Mouse (Mus musculus) midbrain, embryonic 14.5 days (tissue): ENCODE data around the gene Ranbp1. TPM values are rescaled to one million over a fixed set of nuclear protein-coding genes. Genes with fewer than 3 reads are reported as not detected.
A peak's percentile ranks its signal among the peaks of the same experiment; 100 is the strongest.
"Not testable (repeated sequence)": the region's sequence is repeated elsewhere in the genome, so short reads cannot be mapped to it uniquely, and the experiment has no call there.

Source experiments
- ATAC-seq: fragments of 200-750 bp; cut with Nextera tagmentation; 2 replicates; pipeline ENCODE4 v1.8.0; 2017; ENCODE audit warnings: moderate number of reproducible peaks, moderate library complexity; ENCODE audit not compliant: low FRiP score, low TSS enrichment
- DNase-seq: peaks from one replicate; pipeline ENCODE4 v3.0.0-alpha.2; 2015
- H3K27ac ChIP-seq: fragments of 300-500 bp; sonication (generic); replicated peaks from 2 replicates; pipeline ENCODE4 v1.5.1; 2014; ENCODE audit warnings: mild to moderate bottlenecking, low read depth, low read length, moderate library complexity
- H3K27me3 ChIP-seq: fragments of 300-500 bp; sonication (generic); 2 replicates; pipeline ENCODE4 v1.6.1; 2014; ENCODE audit warnings: low read length, control low read depth, mixed read lengths; ENCODE audit not compliant: control insufficient read depth, insufficient read depth
- H3K36me3 ChIP-seq: fragments of 300-500 bp; sonication (generic); 2 replicates; pipeline ENCODE4 v1.6.1; 2014; ENCODE audit warnings: low read length, control low read depth; ENCODE audit not compliant: control insufficient read depth, insufficient read depth
- H3K4me1 ChIP-seq: fragments of 300-500 bp; sonication (generic); 2 replicates; pipeline ENCODE4 v1.6.1; 2014; ENCODE audit warnings: mild to moderate bottlenecking, antibody characterized with exemption, low read length, control low read depth; ENCODE audit not compliant: control insufficient read depth, insufficient read depth
- H3K4me2 ChIP-seq: fragments of 300-500 bp; sonication (generic); 2 replicates; pipeline ENCODE4 v1.6.1; 2014; ENCODE audit warnings: mild to moderate bottlenecking, low read length, moderate library complexity
- H3K4me3 ChIP-seq: fragments of 300-500 bp; sonication (generic); replicated peaks from 2 replicates; pipeline ENCODE4 v1.5.1; 2014; ENCODE audit warnings: low read depth, low read length
- H3K9ac ChIP-seq: fragments of 300-500 bp; sonication (generic); replicated peaks from 2 replicates; pipeline ENCODE4 v1.6.1; 2014; ENCODE audit warnings: mild to moderate bottlenecking, low read length, moderate library complexity
- H3K9me3 ChIP-seq: fragments of 300-500 bp; sonication (generic); 2 replicates; pipeline ENCODE4 v1.6.1; 2016; ENCODE audit warnings: low read length, control low read depth, mixed read lengths; ENCODE audit not compliant: control insufficient read depth
- WGBS: fragments of 180-500 bp; shearing (Covaris S2); extraction: QIAGEN DNeasy Blood & Tissue Kit; methylation state at CpG from one replicate; pipeline ENCODE4 v1.1.7; 2014; 5-methylcytosine and 5-hydroxymethylcytosine counted together
- polyA plus RNA-seq: library from polyadenylated mRNA; unstranded; fragments of >200 nt; fragmentation: Nextera tagmentation; extraction: Ambion mirVana; gene quantifications from 2 replicates; pipeline ENCODE4 v1.2.1, GENCODE M21; 2014

Gene Ranbp1
- polyA plus RNA-seq, result 451 and 457 TPM in 2 replicates

GRCm38 (mm10) chr16:18248433-18249363 is at the start of gene Ranbp1, which contains the start of gene Trmt2a:
TSS of gene Ranbp1 (minus strand) at chr16:18248732.
TSS of gene Trmt2a (plus strand) at chr16:18248679.
- under 1% methylated on average over 101 of the region's 102 CpGs for WGBS
- Histone ChIP-seq H3K9ac (peak within 1 kb of the TSS; percentile 90), H3K27ac (peak within 1 kb of the TSS; percentile 92), H3K4me1 (peaks cover 34% of the 10 kb centered on the region), H3K27me3 (no peaks in the 10 kb centered on the region), H3K4me2 (peak within 1 kb of the TSS; percentile 95), H3K4me3 (peak within 1 kb of the TSS; percentile 88), H3K9me3 (no peaks in the 10 kb centered on the region), H3K36me3 (peaks cover 70% of the 10 kb centered on the region)
- ATAC-seq (peak; percentile 95), DNase-seq (peak; percentile 99)

GRCm38 (mm10) chr16:18289614-18290013 is 41.1 kb upstream of the Ranbp1 start:
- 5% methylated on average over 9 of the region's 10 CpGs for WGBS

GRCm38 (mm10) chr16:18289067-18289588 is 40.6 kb upstream of the Ranbp1 start, which contains the start of gene Dgcr8:
TSS of gene Dgcr8 (minus strand) at chr16:18289246.
- peak; percentile 100 for ATAC-seq
- DNase-seq, result peak; percentile 100
- WGBS, result under 1% methylated on average over 70 of the region's 71 CpGs

More at GRCm38 (mm10) chr16:18289614-18290013, 41.1 kb upstream of the Ranbp1 start:
- ATAC-seq, DNase-seq, H3K36me3 ChIP-seq, H3K27me3 ChIP-seq, H3K9me3 ChIP-seq: not testable (repeated sequence)
- H3K4me3 ChIP-seq, result peak overlapping the region; percentile 75
- peaks cover 21% of the 10 kb centered on the region for H3K4me1 ChIP-seq
- 0 out of 2 replicates have a peak overlapping the region, but pooled peaks have one; percentile 32 for H3K27ac ChIP-seq
- H3K4me2 ChIP-seq, result peak overlapping the region; percentile 48
- peak overlapping the region; percentile 90; the same call in 1 of the 2 replicates for H3K9ac ChIP-seq

GRCm38 (mm10) chr16:18288581-18289061 is 40.1 kb upstream of the Ranbp1 start:
- Histone ChIP-seq H3K4me1 (peaks cover 21% of the 10 kb centered on the region), H3K4me3 (peak overlapping the region; percentile 75), H3K27me3 (no peaks in the 10 kb centered on the region), H3K9me3 (no peaks in the 10 kb centered on the region), H3K36me3 (peaks cover 9% of the 10 kb centered on the region), H3K4me2 (peak overlapping the region; percentile 98), H3K9ac (peak overlapping the region; percentile 90), H3K27ac (peak overlapping the region; percentile 88)
- under 1% methylated on average over 31 of the region's 31 CpGs for WGBS
- DNase-seq (no peak), ATAC-seq (peak; percentile 75)

More at GRCm38 (mm10) chr16:18289067-18289588, 40.6 kb upstream of the Ranbp1 start, which contains the start of gene Dgcr8:
- Histone ChIP-seq H3K4me2 (peak within 1 kb of the TSS; percentile 98), H3K27me3 (no peaks in the 10 kb centered on the region), H3K27ac (peak within 1 kb of the TSS; percentile 88), H3K36me3 (peaks cover 4% of the 10 kb centered on the region), H3K4me1 (peaks cover 21% of the 10 kb centered on the region), H3K4me3 (peak within 1 kb of the TSS; percentile 75), H3K9me3 (no peaks in the 10 kb centered on the region), H3K9ac (peak within 1 kb of the TSS; percentile 90)

- Histone ChIP-seq H3K9ac (peak overlapping the region; percentile 90), H3K4me3 (peak overlapping the region; percentile 75), H3K36me3 (peaks cover 14% of the 10 kb centered on the region), H3K9me3 (no peaks in the 10 kb centered on the region), H3K4me1 (peaks cover 21% of the 10 kb centered on the region), H3K27me3 (no peaks in the 10 kb centered on the region), H3K4me2 (peak overlapping the region; percentile 98), H3K27ac (peak overlapping the region; percentile 88; the same call in 1 of the 2 replicates)
- DNase-seq (peak; percentile 15), ATAC-seq (no peak)
- WGBS, result 3% methylated on average over 4 of the region's 4 CpGs
These were observed 39.6 kb upstream of the Ranbp1 start for GRCm38 (mm10) chr16:18288166-18288565.

- H3K27ac ChIP-seq, result no peak overlapping the region
- H3K4me1 ChIP-seq, result no peaks in the 10 kb centered on the region
- WGBS, result 61% methylated on average over 2 of the region's 2 CpGs
- DNase-seq (no peak), ATAC-seq (no peak)
- H3K27me3 ChIP-seq, result no peaks in the 10 kb centered on the region
- H3K9ac ChIP-seq, result no peak overlapping the region
- no peaks in the 10 kb centered on the region for H3K9me3 ChIP-seq
- H3K36me3 ChIP-seq, result peaks cover 88% of the 10 kb centered on the region
- no peak overlapping the region for H3K4me3 ChIP-seq
- H3K4me2 ChIP-seq, result no peak overlapping the region
These were observed 26.6 kb upstream of the Ranbp1 start for GRCm38 (mm10) chr16:18275166-18275565.

GRCm38 (mm10) chr16:18268182-18268581 is 19.6 kb upstream of the Ranbp1 start:
- Histone ChIP-seq H3K27ac (no peak overlapping the region), H3K4me1 (no peaks in the 10 kb centered on the region), H3K4me2 (no peak overlapping the region), H3K9me3 (no peaks in the 10 kb centered on the region), H3K4me3 (no peak overlapping the region), H3K9ac (no peak overlapping the region), H3K36me3 (peaks cover 88% of the 10 kb centered on the region), H3K27me3 (no peaks in the 10 kb centered on the region)
- DNase-seq (peak; percentile 45), ATAC-seq (no peak)
- WGBS, result 91% methylated on average over 5 of the region's 5 CpGs

GRCm38 (mm10) chr16:18265024-18265423 is 16.5 kb upstream of the Ranbp1 start:
- no peaks in the 10 kb centered on the region for H3K9me3 ChIP-seq
- 73% methylated on average over 2 of the region's 2 CpGs for WGBS
- no peak overlapping the region for H3K9ac ChIP-seq
- H3K27me3 ChIP-seq, result no peaks in the 10 kb centered on the region
- H3K4me2 ChIP-seq, result no peak overlapping the region
- H3K27ac ChIP-seq, result no peak overlapping the region
- H3K36me3 ChIP-seq, result peaks cover 81% of the 10 kb centered on the region
- no peaks in the 10 kb centered on the region for H3K4me1 ChIP-seq
- H3K4me3 ChIP-seq, result no peak overlapping the region
- ATAC-seq (no peak), DNase-seq (no peak)
